Mouse (Mus musculus): ENCODE measurements around the gene Fnbp1l.
A peak's percentile ranks its signal among the peaks of the same experiment; 100 is the strongest.

Gene Fnbp1l

GRCm38 (mm10) chr3:122528477-122528876 lies 91.0 kb downstream of the Fnbp1l start:
- DNase-seq (ENCODE audit: low spot score in 2 of 2): no peak

GRCm38 (mm10) chr3:122521294-122521693 lies 98.2 kb downstream of the Fnbp1l start:
- DNase-seq (ENCODE audit: low spot score in 2 of 2): no peak

- DNase-seq (ENCODE audit: low spot score in 2 of 2): no peak
Measured at GRCm38 (mm10) chr3:122520875-122521274, 98.6 kb downstream of the Fnbp1l start.

- DNase-seq (ENCODE audit: low spot score in 2 of 2): no peak
Measured at GRCm38 (mm10) chr3:122520365-122520764, 99.2 kb downstream of the Fnbp1l start.

- DNase-seq (ENCODE audit: low spot score in 2 of 2): no peak
Measured at GRCm38 (mm10) chr3:122519082-122519481, 100.4 kb downstream of the Fnbp1l start.

GRCm38 (mm10) chr3:122518231-122518736 lies 101.2 kb downstream of the Fnbp1l start:
- no peak for DNase-seq (ENCODE audit: low spot score in 2 of 2)

- DNase-seq (ENCODE audit: low spot score in 2 of 2): no peak
Measured at GRCm38 (mm10) chr3:122517726-122518125, 101.8 kb downstream of the Fnbp1l start.

GRCm38 (mm10) chr3:122516327-122516695 lies 103.2 kb downstream of the Fnbp1l start:
- DNase-seq (ENCODE audit: low spot score in 2 of 2): no peak

- no peak for DNase-seq (ENCODE audit: low spot score in 2 of 2)
Measured at GRCm38 (mm10) chr3:122515568-122516326, 103.8 kb downstream of the Fnbp1l start.

GRCm38 (mm10) chr3:122512725-122513375 lies 106.7 kb downstream of the Fnbp1l start:
- DNase-seq (ENCODE audit: low spot score in 2 of 2): peak; percentile 36 to 48

- no peak for DNase-seq (ENCODE audit: low spot score in 2 of 2)
Measured at GRCm38 (mm10) chr3:122511721-122512619, 107.5 kb downstream of the Fnbp1l start.

- DNase-seq (ENCODE audit: low spot score in 2 of 2): no peak
Measured at GRCm38 (mm10) chr3:122510932-122511331, 108.6 kb downstream of the Fnbp1l start.

- DNase-seq (ENCODE audit: low spot score in 2 of 2): no peak
Measured at GRCm38 (mm10) chr3:122510240-122510750, 109.2 kb downstream of the Fnbp1l start.

GRCm38 (mm10) chr3:122509534-122510239 lies 109.8 kb downstream of the Fnbp1l start:
- DNase-seq (ENCODE audit: low spot score in 2 of 2): peak in 1 of 2 experiments; percentile 51

GRCm38 (mm10) chr3:122509084-122509483 lies 110.4 kb downstream of the Fnbp1l start:
- peak in 1 of 2 experiments; percentile 45 for DNase-seq (ENCODE audit: low spot score in 2 of 2)

GRCm38 (mm10) chr3:122507826-122508225 lies 111.7 kb downstream of the Fnbp1l start:
- no peak for DNase-seq (ENCODE audit: low spot score in 2 of 2)

- DNase-seq (ENCODE audit: low spot score in 2 of 2): no peak
Measured at GRCm38 (mm10) chr3:122506343-122506916, 113.1 kb downstream of the Fnbp1l start.

GRCm38 (mm10) chr3:122500929-122501328 lies 118.6 kb downstream of the Fnbp1l start:
- no peak for DNase-seq (ENCODE audit: low spot score in 2 of 2)

GRCm38 (mm10) chr3:122499647-122500046 lies 119.9 kb downstream of the Fnbp1l start:
- DNase-seq (ENCODE audit: low spot score in 2 of 2): no peak

- DNase-seq (ENCODE audit: low spot score in 2 of 2): no peak
Measured at GRCm38 (mm10) chr3:122498528-122498927, 121.0 kb downstream of the Fnbp1l start.

GRCm38 (mm10) chr3:122497871-122498270 lies 121.6 kb downstream of the Fnbp1l start:
- DNase-seq (ENCODE audit: low spot score in 2 of 2): no peak

Measured in urinary bladder, postnatal 36 days (tissue).